Mouse (Mus musculus) testis, adult 2 months (tissue): Measurements from ENCODE around the gene Wnt5b. TPM values are rescaled to one million over a fixed set of nuclear protein-coding genes. Genes with fewer than 3 reads are reported as not detected.
A peak's percentile ranks its signal among the peaks of the same experiment; 100 is the strongest.

ENCODE experiments used
- H3K27ac ChIP-seq: fragments of 200-500 bp; 2 replicates; pipeline ENCODE4 v1.5.1; 2012; ENCODE audit warnings: low read depth, low read length; ENCODE audit not compliant: control insufficient read depth, insufficient read depth
- H3K27me3 ChIP-seq: fragments of 200-500 bp; 2 replicates; pipeline ENCODE4 v1.6.1; 2012; ENCODE audit warnings: mild to moderate bottlenecking, low read length, moderate library complexity; ENCODE audit not compliant: control insufficient read depth, insufficient read depth
- H3K36me3 ChIP-seq: fragments of 200-500 bp; 2 replicates; pipeline ENCODE4 v1.6.1; 2012; ENCODE audit warnings: mild to moderate bottlenecking, low read length; ENCODE audit not compliant: control insufficient read depth, insufficient read depth
- H3K4me1 ChIP-seq: fragments of 200-500 bp; 2 replicates; pipeline ENCODE4 v1.6.1; 2012; ENCODE audit warnings: low read length; ENCODE audit not compliant: control insufficient read depth, insufficient read depth
- H3K4me3 ChIP-seq: fragments of 200-500 bp; 2 replicates; pipeline ENCODE4 v1.5.1; 2012; ENCODE audit warnings: low read depth, mild to moderate bottlenecking, low read length, moderate library complexity, mixed read lengths; ENCODE audit not compliant: control insufficient read depth
- CTCF ChIP-seq: fragments of 200-500 bp; IDR thresholded peaks from 2 replicates; pipeline ENCODE4 v1.5.1; 2012; ENCODE audit warnings: low read depth, mild to moderate bottlenecking, inconsistent platforms, low read length, moderate library complexity; ENCODE audit not compliant: control insufficient read depth, insufficient read depth, insufficient replicate concordance
- POLR2A ChIP-seq: fragments of 200-500 bp; IDR thresholded peaks from 2 replicates; pipeline ENCODE4 v1.6.1; 2012; ENCODE audit warnings: low read depth, mild to moderate bottlenecking, inconsistent platforms, low read length, moderate library complexity; ENCODE audit not compliant: control insufficient read depth
- polyA plus RNA-seq: library from polyadenylated mRNA; depleted of rRNA; stranded (reverse); fragments of >200 nt; gene quantifications from 2 replicates; pipeline ENCODE4 v1.2.3, GENCODE M21; 2012

Gene Wnt5b
- polyA plus RNA-seq, 1 experiment = 3.8 TPM

- TF ChIP-seq POLR2A = no peak
- no peak for TF ChIP-seq CTCF
- Histone ChIP-seq H3K36me3 (no peaks in the 10 kb centered on the region), H3K27me3 (no peaks in the 10 kb centered on the region), H3K27ac (no peak overlapping the region), H3K4me1 (no peaks in the 10 kb centered on the region), H3K4me3 (no peak overlapping the region)
Observed at GRCm38 (mm10) chr6:119576706-119577105, 32.6 kb upstream of the Wnt5b start.

- Histone ChIP-seq H3K27me3 (no peaks in the 10 kb centered on the region), H3K4me1 (no peaks in the 10 kb centered on the region), H3K27ac (no peak overlapping the region), H3K36me3 (no peaks in the 10 kb centered on the region), H3K4me3 (peak overlapping the region; percentile 52)
- TF ChIP-seq POLR2A (no peak), CTCF (no peak)
Observed at GRCm38 (mm10) chr6:119575331-119575730, 31.2 kb upstream of the Wnt5b start.

- peak overlapping the region; percentile 65; the same call in 1 of the 2 replicates for H3K27ac ChIP-seq
- no peaks in the 10 kb centered on the region for H3K4me1 ChIP-seq
- peak overlapping the region; percentile 72 for H3K4me3 ChIP-seq
- no peak for TF ChIP-seq CTCF
- TF ChIP-seq POLR2A = peak; percentile 32; the same call in 1 of the 2 replicates
- H3K36me3 ChIP-seq = no peaks in the 10 kb centered on the region
- no peaks in the 10 kb centered on the region for H3K27me3 ChIP-seq
Observed at GRCm38 (mm10) chr6:119572296-119572695, 28.1 kb upstream of the Wnt5b start.

DNA sequence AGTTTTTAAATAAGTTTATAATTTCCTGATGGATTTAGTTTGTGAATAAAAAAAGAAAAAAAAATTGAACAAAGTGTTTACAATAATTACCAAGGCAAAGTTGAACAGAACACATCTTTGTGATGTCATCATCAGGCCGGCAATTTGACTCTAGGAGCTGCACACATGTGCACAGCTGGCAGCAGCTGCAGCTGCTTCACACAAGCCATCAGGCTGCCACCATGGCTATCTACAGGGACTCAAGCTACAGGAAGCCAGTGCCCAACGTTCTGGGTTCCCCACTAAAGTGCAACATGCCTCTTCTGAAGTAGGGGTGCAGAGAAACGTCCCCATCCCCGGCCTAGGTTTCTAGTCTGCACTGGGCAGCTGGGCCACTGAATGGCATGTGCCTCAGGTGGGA is 26.6 kb upstream of the Wnt5b start:
- H3K36me3 ChIP-seq = no peaks in the 10 kb centered on the region
- no peaks in the 10 kb centered on the region for H3K27me3 ChIP-seq
- H3K27ac ChIP-seq = no peak overlapping the region
- no peaks in the 10 kb centered on the region for H3K4me1 ChIP-seq
- H3K4me3 ChIP-seq = peak overlapping the region; percentile 51
- TF ChIP-seq POLR2A (no peak), CTCF (no peak)

GRCm38 (mm10) chr6:119568339-119568738 is 24.2 kb upstream of the Wnt5b start:
- Histone ChIP-seq H3K36me3 (no peaks in the 10 kb centered on the region), H3K4me1 (no peaks in the 10 kb centered on the region), H3K4me3 (no peak overlapping the region), H3K27me3 (no peaks in the 10 kb centered on the region), H3K27ac (no peak overlapping the region)
- TF ChIP-seq POLR2A (no peak), CTCF (no peak)

DNA sequence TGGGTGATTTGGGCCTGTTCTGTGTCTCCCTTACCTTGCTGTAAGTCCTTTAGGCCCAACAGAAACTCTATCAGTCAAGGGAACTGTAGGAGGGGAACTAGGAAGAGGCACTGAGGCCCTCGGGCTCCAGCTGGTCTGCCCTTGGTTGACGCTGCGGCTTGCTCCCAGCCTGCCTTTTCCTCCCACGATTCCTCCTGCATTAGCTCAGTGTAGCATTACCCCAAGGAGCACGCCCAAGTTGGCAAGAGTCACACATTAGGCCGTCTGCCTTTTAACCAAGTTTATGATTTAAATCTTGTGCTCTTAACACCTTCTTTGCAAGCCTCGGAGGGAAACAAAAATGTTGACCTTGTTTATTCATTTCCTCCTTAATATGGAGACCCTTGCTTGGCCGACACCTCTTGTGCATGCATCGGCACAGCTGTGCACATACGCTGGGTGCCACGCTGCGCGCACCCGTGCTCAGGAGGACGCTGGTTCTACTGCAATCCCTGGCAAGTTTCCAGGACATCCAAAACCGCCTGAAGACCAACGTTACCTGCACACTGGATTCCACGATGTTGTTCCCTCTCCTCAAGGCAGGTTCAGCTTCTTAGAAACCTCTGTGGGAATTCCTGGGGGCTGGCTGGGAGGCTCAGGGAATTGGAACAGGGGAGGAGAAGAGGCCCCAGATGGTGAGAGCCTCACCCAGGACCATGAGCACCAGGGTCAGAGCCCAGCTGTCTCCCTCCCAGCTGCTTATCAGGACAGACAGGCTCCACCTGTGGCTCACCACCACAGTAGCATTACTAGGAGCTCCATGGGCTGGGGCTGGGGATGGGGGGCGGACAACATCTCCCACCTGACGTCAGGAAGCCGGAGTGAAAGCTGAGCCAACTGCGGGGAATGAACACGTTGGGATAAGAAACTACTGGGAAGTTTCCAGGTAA is 21.6 kb upstream of the Wnt5b start:
- Histone ChIP-seq H3K36me3 (no peaks in the 10 kb centered on the region), H3K27me3 (no peaks in the 10 kb centered on the region), H3K4me3 (no peak overlapping the region), H3K27ac (no peak overlapping the region), H3K4me1 (no peaks in the 10 kb centered on the region)
- no peak for TF ChIP-seq POLR2A
- no peak for TF ChIP-seq CTCF

DNA sequence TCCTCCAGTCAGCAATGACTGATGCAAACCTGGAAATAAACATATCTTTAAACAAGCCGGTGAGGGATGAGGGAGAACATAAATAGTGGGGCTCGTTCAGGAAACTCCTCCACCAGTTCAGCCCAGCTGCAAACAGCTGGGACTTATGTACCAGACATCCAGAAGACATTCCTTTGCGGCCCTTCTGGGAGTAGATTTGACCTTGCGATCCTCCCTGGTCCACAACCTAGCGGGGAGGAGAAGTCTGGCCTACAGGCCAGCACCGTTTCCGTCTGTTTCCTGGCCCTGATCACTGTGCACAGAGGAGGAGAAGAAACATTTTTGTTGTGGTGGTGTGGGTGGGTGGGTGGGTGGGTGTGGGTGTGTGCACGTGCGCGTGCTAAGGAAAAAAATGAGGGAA is 18.4 kb upstream of the Wnt5b start:
- TF ChIP-seq POLR2A = no peak
- TF ChIP-seq CTCF = no peak
- Histone ChIP-seq H3K27me3 (no peaks in the 10 kb centered on the region), H3K4me1 (no peaks in the 10 kb centered on the region), H3K4me3 (no peak overlapping the region), H3K36me3 (no peaks in the 10 kb centered on the region), H3K27ac (no peak overlapping the region)

GRCm38 (mm10) chr6:119558855-119559254 is 14.7 kb upstream of the Wnt5b start:
- TF ChIP-seq CTCF (no peak), POLR2A (no peak)
- Histone ChIP-seq H3K27ac (no peak overlapping the region), H3K4me3 (no peak overlapping the region), H3K4me1 (peaks cover 2% of the 10 kb centered on the region; the same call in 1 of the 2 replicates), H3K27me3 (no peaks in the 10 kb centered on the region), H3K36me3 (no peaks in the 10 kb centered on the region)
